Mouse (Mus musculus) cerebellum, postnatal 10 days (tissue): ENCODE measurements at regions not wholly inside any gene's neighbourhood (a gene's known extent, or its start where the extent isn't known, plus 50 kb on each side); places are given as distances from the start of the nearest gene placed in this dataset.

Source experiments
- DNase-seq, 2 experiments: peaks; one replicate each; pipeline ENCODE4 v3.0.0; 2021; ENCODE audit warnings: mixed read lengths in 2 of 2

DNA sequence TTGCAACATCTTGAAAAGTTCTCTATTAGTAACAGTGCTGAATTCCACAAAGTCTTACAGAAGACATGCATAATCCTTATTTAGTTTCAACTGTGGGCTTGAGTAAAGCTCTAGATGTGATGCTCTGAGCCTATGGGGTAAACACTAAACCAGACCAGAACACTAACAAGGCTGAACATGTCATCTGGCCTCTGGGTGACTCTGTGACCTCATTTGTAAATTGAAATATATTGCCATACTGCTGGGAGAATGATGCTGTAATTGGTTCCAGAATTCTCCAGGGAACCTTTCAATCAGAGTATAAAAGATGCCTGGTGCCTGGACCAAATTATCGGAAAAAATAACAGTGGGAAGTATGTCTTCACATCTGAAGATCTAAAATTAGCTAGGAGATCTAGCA, 309.9 kb upstream of the Megf9 start:
- DNase-seq: no peak

DNA sequence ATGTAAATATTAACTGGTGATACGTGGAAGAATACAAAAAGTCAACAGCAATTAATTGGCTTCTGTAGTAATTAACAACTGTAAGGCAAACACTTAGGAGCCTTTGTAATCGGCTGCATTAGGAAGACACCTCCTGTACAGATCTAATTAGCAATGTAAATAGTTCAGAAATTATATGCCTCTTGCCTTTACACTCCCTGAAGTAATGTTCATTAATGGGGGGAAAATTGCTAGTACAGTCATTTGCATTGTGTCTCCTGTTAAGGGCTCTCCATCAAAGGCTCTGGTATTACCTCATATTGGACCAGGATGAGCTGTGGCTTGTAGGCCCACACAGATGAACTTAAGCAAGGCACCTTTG, 276.1 kb upstream of the Megf9 start:
- no peak for DNase-seq

DNA sequence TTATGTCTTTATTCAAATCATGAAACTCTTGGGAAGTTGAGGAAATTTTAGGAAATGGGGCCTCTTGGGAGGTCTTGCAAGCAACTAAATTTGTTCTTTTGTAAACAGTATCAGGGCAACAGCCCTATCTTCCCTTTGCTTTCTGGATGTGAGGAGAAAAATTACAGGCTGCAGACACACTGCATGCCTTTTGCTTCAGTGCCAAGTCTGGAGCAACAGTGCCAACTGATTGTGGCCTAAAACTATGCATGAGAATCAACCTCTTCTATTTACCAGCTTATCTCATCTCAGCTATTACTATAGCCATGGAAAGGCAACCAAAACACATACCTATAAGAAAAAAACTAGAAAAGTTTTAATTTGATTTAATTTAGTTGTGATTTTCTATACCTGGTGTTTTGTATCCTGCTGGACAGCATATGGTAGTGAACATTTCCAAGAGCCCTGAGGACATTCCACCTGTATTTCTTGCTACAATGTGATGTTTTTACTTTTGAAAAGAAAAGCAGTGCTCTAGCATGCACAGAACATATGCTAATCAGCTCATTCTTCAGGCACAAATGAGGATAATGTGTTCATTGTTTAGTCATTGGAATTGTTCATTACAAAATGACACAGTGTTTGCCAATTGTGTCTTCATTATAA, 275.6 kb upstream of the Megf9 start:
- DNase-seq: peak; percentile 88 to 89

DNA sequence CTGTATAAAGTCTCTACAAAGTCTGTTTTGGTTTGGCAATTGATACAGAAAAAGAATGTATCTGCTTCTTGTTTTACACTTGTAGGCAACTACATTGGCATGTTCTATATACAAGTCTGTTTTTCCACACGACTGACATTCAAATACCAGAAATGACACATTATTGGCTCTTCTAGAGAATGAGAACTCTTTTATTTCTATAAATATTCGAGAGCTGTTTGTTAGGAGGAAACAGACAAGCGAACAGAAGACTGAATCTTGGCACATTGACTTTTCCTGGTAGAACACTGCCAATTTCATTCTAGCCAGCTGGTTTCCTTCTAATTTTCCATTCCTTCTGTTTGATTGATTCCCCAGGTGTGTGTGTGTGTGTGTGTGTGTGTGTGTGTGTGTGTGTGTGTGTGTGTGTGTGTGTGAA, 270.1 kb upstream of the Megf9 start:
- DNase-seq: peak; percentile 51

DNA sequence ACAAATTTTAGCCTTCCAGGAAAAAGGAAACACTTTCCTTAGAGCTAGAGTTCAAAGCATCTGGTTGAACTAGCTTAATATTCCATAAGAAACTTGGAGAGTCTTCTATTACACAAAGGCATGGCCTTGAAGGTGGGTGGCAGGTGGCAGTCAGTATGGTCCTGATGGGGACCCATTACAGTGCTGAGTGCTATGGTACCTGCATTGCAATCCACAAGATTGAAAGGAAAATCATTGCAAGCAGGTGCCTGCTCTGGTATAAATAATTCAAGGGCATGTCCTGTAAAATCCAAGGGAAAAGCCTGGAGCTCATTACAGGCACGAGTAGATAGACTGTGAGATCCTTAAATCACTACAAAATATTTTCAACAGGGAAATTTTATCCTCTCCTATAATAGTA, 263.7 kb upstream of the Megf9 start:
- DNase-seq: no peak

DNA sequence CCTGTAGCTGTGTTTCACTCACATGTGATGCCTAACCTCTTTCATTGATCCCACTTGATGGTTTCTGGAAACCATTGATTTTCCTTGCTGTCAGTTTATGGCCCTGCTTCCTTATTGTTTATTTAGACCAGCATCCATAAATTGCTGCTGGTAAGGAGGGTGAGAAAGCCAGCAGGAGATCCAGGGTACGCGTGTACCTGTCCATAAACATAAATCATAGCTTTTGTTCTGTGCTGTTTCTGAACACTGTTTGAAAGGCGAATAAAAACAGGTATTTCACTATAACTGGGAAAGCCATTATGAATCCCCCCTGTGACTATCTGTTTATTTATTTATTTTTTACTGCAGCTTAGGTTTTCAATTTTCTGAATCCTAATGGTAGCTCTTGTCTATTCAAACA, 263.1 kb upstream of the Megf9 start:
- DNase-seq: no peak

DNA sequence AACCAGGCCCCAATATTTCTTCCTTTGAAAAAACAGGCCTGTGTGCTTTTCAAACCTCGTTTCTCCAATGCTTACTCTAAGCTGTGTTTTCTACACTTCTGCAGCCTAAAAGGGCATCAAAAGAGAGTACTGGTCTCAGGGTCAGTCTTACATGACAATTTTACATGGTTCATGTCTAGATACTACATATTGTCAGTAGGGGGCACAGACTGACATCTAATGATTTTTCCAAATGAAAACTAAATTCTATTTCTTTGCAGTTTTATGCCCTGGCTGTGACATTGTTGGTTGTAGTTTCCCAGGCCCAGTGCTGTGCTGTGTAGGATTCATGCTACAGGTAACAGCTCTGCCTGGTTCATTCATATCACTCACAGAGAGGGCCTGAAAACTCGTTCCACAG, 248.7 kb upstream of the Megf9 start:
- no peak for DNase-seq

DNA sequence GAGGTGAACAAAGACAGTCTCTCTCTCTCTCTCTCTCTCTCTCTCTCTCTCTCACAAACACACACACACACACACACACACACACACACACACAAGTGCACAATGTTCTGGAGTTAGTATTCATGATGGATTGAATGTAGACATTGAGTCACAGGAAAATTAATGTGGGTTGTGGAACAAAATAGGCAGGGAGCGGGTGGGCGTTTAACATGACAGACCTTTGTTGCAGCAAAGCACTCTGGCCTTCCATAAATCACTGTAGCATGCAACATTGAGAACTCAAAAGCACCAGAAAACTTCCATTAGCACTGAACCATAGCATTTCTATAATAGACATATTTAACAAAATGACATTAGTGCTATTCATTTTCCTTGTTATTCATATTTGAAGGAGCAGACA, 246.8 kb upstream of the Megf9 start:
- no peak for DNase-seq

DNA sequence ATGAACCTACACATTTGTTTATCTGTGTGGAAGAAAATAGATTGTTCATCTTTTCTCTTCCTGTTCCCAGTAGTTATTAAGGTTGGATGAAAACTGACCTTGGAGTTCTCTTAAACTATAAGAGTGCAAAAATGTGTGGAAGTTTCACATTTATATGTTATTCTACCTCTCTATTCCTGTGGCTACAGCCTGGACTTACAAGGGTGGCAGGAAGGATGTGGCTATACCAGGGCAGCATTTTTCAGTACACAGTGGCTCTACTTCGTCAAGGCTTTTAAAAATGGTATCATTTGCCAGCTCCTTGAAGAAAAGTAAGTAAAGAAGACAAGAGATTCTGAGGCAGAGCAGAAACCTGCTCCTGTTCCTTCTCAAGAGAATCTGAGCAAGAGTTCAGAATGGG, 241.5 kb upstream of the Megf9 start:
- no peak for DNase-seq

DNA sequence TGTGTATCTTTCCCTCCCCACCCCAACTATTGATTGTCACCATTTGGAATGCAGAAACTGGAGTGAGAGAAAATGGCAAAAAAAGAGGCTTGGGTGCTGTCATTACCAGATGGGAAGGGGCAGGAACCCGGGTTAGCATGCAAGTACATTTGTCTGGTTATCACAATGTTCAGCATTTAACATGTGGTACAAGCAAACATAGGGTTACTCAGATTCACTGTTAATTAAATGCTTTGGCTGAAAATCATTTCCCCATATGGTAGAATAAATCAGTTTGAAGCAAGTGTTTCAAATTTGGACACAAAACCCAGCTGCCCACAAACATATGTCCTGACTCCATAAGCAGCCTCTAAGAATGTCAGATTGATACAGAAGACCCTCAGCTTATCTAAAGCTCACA, 208.6 kb upstream of the Megf9 start:
- DNase-seq: no peak

DNA sequence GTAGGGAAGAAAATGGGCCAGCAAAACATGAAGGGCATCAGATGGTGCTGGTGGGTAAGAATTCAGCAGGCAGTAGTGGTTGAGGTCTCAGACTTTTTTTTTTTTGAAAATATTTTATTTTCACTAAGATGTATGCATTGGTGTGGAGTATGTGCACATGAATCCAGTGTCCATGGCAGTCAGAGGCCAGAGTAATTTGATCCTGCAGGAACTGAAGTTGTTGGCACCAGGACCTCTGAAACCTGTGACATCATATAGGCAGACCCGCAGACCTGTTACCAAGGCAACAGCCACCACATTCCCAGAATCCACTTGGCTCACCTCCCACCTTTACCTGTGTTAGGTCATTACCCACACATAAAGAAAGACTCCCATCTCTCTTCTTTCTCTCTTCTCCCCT, 207.2 kb upstream of the Megf9 start:
- no peak for DNase-seq

DNA sequence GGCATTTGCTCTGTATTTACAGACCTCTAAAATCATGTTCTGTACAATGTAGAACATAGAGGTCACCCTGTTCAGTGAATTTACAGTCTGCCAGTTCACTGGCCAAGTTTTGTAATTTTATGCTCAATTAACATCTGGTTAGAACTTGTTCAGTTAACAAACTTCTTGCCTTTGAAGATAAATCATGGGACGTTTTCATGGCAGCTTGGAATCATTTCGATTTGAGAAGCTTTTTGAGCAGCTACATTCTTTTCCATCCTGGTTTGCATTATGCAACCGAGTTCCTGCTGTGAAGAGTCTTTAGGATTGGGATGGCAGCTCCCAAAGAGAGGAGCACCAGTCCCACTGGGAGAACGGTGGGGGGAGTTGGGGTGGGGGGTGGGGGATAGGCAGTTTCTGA, 206.3 kb upstream of the Megf9 start:
- no peak for DNase-seq

DNA sequence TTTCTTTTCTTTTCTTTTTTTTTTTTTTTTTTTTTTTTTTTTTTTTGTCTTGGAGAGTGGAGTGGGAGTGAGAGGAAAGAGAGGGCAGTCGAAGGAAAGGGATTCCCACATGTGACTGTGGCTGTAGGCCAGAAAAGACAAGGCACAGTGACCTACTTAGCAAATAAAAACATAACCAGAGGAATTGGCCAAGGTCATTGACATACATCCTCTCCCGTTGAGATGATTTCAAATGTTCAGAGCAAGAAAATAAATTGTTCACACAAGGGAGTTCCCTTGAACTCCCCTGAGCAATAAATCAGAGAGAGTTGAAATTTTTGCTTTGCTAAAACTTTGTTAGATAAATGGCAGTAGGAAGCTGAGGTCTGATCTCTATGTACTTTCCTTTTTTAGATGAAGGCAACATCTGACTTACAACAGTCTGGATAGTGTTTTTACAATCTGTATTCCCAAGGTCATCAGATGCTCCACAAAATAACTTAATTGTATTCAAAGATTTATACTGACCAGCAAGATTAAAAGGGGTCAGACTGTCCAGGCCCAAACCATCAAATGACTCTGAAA, 174.4 kb upstream of the Megf9 start:
- DNase-seq: peak; percentile 12 to 16

DNA sequence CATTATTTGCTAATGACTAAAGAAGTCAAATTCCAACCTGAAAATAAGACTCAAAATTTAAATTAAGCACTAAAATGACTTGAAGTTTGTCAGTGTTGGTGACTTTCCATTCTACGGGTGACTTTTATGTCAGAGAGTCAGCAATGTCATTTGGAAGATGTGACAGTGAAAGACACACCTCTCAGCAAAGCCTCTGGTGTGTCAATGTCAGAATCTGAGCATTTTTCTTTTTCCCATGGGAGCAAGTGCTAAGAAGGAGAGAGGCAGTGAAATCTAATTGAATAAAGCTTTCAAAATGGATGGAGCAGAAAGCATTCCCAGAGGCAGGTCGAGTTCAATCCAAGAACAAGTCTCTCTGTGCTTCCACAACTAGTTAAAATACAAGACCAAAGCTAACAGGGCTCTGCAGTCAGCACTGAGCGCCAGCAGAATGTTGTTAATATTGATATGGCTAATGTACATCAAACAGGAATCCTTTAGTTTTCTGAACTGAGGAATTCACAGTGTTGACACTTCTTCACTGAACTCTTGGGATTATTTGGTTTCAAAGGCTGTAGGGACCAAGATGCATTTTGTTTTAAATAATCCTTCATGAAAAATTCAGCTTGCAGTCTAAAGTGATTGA, 170.4 kb upstream of the Megf9 start:
- DNase-seq: no peak

DNA sequence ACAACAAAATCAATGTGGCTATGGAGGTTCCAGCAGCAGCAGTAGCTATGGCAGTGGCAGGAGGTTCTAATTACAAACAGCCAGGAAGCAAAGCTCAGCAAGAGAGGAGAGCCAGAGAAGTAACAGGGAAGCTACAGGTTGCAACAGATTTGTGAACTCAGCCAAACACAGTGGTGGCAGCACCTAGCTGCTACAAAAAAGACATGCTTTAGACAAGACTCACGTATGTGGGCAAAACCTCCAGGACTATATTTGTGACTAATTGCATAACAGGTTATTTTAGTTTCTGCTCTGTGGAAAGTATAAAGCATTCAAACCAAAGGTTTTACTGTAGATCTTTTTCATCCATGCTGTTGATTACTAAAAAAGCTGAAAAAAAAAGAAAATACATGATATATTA, 166.1 kb upstream of the Megf9 start:
- DNase-seq: no peak

DNA sequence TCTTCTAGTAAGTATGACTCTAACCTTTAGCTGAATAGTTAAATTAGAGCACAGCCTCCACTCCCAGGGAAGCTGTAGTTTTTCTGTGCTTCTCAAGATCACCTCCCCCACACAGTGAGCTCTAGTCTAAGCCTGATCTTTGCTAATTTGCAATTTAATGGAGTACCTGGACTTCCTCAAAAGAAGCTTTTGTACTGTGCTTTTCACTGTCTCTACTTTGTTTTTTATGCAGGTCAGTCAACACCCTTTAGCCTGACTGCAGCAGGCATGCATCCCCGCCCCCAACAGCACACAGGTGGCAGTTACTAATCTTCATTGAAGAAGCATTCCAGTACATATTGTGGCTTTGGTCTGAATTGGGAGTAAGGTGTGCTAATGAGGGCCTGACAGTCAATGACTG, 129.4 kb upstream of the Megf9 start:
- DNase-seq: no peak

DNA sequence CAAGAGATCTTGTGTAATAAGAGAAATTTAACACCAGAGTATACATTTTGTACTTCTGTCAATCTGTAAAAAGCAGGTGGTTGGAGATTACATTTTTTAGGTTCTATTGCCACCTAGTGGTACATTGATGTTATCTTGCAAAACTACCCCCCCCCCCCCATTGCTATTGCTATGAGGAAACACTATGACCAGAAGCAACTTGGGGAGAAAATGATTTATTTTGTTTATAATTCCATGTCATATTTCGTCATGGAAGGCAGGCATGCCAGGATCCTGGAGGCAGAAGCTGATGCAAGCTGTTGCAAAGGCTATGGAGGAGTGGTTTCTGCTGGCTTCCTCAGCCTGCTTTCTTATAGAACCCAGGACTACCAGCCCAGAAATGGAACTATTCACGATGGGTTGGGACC, 86.6 kb upstream of the Megf9 start:
- DNase-seq: peak in 1 of 2 experiments; percentile 19

DNA sequence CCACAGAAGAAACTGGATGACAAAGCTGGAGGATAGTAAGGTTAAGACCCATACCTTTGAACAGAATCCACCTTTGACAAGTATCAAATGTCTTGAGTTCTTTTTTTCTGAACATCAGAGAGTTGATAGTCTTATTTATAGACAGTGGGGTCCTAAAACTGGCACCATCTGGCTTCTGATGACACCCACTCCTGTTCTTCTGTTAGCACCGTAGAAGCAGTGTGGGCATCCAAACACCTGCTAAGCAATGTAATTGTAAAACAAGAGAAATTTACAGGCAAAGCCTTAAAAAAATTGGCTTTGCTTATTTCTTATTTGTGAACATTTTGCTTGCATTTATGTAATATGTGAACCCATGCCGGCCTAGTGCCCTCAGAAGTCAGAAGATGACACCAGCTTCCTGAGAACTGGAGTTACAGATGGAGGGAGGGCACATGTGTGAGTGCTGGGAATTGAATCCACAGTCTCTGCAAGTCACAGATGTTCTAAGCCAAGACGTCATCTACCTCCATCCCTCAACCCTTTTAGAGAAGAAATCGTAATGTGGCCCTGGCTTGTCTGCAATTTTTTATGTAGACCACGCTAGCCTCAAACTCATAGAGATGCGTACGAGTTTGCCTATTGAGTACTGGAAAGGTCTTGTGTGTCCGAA, 85.0 kb upstream of the Megf9 start:
- no peak for DNase-seq

DNA sequence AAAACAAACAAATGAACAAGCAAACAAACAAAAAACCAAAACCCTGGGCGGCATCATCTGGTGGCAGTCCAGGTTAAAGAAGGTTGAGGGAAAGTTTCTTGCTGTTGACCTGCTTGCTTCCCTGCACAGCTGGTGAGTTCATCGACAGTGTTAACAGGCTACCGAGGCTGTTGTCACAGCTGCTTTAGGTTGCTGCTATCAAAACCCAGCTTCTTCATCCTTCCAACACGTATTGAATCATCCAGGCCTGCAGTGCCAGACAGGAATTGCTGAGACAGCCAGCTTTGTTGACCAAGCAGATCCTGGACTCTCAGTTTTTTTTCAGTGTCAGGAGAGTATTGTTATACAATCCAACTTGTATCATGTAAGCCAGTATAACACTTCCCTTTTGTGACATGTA, 81.0 kb upstream of the Megf9 start:
- DNase-seq: no peak

DNA sequence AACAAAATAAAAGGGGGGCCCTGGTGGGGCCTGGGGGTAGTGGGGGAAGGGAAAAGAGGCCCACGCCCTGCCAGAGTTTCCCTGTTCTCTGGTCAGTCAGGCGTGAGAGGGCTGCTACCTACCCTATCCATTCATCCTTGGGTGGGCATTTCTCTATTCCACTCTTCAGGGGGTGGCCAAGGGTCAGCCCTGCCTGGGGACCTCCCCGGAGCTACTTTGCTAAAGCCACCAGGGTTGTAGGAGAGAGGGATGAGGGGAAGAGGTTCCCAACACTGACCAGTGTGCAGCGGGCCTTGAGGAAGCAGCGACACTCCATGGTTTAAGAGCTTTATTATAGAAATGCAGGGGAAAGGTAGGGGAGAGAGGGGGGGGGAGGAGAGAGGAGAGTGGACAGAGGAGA, 79.6 kb upstream of the Megf9 start:
- DNase-seq: no peak

DNA sequence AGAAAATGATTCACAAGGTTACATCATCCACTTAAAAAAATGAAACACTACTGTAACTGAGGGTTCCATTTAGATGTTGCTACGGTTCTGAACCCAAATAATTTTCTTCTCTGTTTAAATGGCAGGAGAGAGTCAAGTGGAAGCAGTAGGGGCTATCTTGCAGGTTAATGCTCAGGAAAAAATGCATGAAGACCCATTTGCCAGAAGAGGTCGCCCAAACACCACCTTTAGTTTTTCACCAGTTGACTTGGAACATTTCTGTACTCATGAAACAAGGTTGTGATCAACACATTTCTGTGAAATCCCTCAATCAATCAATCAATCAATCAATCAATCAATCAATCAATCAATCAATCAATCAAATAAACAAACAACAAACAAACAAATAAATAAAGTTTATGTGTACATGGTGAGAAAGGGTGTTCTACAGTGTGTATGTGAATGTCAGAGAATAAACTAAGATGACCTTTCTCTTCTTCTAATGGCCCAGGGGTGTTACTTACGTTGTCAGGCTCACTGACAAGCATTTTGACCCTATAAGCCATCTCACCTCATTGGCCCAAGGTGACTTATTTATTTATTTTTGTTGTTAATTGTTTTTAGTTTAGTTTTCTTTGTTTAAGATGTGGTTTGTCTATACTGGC, 68.5 kb upstream of the Megf9 start:
- DNase-seq: peak; percentile 75 to 78

DNA sequence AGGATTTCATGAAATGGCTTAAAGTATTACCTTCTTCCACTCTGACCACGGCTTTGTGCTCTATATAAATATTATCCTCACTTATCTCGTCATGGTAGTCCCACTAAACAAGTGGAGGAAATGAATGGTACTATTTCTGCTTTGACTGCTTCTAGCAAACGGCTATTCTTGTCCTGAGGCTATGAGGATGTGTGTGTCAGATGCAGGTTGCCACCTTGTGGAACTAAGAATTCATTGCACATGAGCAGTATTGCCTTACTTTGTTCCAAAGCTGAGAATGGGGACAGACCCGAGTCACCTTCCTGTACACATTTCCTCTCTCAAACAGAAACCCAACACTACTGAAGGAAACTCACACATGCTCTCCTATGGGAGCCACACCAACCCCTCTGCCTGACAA, 66.5 kb upstream of the Megf9 start:
- DNase-seq: peak; percentile 47 to 61
